Mouse (Mus musculus) adrenal gland, postnatal 25 days (tissue): Measurements from ENCODE around the gene Olfr68. TPM values are rescaled to one million over a fixed set of nuclear protein-coding genes. Genes with fewer than 3 reads are reported as not detected.
"Not testable (repeated sequence)": the region's sequence is repeated elsewhere in the genome, so short reads cannot be mapped to it uniquely, and the experiment has no call there.

ENCODE experiments used
- DNase-seq: peaks from one replicate; pipeline ENCODE4 v3.0.0; 2021; ENCODE audit warnings: mixed read lengths
- long read RNA-seq: library from polyadenylated mRNA; stranded (forward); transcript quantifications from one replicate; pipeline ENCODE4 v2.0.0, GENCODE M21; 2021
- total RNA-seq: library from RNA; stranded (reverse); gene quantifications from 2 replicates; pipeline ENCODE4 v1.2.3, GENCODE M21; 2021

Gene Olfr68
- total RNA-seq: not detected in 2 replicates
- long read RNA-seq: 0 reads

DNA sequence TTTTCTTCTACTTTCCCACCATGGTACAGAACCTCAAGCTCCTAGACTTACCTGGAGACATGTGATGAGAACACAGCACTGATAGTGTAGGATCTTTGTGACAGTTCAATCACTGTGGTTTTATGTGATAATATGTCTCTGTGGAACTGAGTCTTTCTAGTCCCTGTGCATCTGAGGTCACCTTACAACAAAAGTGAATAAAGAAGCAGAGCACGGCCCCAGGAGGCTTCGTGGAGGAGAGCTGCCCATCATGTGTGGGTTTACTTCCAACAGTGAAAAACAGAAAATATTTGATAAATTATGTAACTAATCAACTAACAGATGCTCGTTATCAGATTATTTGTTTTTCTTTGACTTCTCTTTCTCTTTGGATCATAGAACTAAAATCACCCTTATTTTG lies at the start of gene Olfr68:
TSS of gene Olfr68 (minus strand) at position 101 of the 400 bp plus-strand sequence.
- DNase-seq: no peak

GRCm38 (mm10) chr7:103827808-103828207 lies 48.3 kb upstream of the Olfr68 start, which contains the start of gene Hbb-bs:
Gene Hbb-bs (minus strand): TSS chr7:103828096.
- DNase-seq: no peak

DNA sequence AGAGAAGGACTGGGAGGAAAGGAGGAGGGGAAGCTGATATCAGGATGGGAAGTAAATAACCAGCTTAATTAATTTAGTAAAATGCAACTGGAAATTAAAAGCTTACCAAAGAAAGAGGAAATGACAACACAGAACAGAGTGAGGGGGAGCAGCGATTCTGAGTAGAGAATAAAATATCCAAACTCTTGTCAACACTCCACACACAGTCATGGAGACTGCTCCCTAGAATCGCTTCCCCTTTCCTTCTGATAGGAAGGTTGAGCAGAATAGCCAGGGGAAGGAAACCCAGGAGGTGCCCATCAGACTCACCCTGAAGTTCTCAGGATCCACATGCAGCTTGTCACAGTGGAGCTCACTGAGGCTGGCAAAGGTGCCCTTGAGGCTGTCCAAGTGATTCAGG lies 47.6 kb upstream of the Olfr68 start:
- DNase-seq: not testable (repeated sequence)

- no peak for DNase-seq
These were observed 46.9 kb upstream of the Olfr68 start for GRCm38 (mm10) chr7:103826255-103826887.

- DNase-seq: no peak
These were observed 46.2 kb upstream of the Olfr68 start for GRCm38 (mm10) chr7:103825536-103826254.

DNA sequence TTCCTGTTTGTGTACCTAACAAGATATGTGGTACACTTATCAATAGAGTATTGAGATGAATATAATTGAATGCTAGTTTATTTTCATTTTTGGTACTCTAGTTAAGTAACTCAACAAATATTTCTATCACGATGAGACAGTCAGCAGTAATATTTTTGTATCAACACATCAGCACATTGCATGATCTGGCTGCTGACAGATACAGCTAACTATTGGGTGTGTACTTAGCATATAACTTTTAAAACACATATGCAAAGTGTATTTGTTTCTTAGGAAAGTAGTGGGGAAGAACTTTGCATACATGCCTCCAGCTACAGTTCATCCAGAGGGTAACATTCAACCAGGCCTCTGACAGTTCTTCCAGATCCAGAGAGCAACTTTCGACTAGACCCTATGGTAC lies 45.1 kb upstream of the Olfr68 start:
- no peak for DNase-seq

DNA sequence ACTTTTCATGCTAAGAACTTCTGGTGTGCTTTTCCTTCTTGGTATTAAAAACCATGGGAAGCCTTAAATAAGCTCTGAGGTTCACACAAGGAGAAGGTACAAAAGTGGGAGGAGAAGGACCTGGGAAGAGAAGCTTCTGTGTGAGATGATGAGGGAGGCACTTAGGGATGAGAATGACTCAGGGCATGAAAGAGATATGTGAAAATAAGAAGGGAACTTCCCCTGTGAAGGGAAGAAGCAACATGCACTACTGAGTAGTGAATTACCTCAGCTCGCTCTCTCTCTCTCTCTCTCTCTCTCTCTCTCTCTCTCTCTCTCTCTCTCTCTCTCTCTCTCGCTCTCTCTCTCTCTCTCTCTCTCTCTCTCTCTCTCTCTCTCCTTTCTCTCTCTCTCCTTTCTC lies 35.6 kb upstream of the Olfr68 start:
- DNase-seq: not testable (repeated sequence)

DNA sequence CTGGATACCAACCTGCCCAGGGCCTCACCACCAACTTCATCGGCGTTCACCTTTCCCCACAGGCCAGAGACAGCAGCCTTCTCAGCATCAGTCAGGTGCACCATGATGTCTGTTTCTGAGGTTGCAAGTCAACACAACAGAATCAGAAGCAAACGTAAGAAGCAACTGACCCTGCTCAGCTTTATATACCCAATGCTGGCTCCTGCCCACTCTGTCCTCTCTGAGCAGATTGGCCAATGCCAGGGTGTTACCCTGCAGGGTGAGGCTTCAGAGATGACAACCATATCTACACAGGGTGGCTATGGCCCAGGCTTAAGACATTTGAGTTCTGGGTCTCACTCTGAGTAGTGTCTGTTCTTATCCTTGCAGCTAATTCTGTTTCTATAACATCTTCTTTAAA lies 34.3 kb upstream of the Olfr68 start, which contains the start of gene Hbb-bt:
TSS of gene Hbb-bt (minus strand) at position 231 of the 400 bp plus-strand sequence.
- DNase-seq: no peak

DNA sequence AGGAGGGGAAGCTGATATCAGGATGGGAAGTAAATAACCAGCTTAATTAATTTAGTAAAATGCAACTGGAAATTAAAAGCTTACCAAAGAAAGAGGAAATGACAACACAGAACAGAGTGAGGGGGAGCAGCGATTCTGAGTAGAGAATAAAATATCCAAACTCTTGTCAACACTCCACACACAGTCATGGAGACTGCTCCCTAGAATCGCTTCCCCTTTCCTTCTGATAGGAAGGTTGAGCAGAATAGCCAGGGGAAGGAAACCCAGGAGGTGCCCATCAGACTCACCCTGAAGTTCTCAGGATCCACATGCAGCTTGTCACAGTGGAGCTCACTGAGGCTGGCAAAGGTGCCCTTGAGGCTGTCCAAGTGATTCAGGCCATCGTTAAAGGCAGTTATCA lies 33.7 kb upstream of the Olfr68 start:
- DNase-seq: not testable (repeated sequence)

DNA sequence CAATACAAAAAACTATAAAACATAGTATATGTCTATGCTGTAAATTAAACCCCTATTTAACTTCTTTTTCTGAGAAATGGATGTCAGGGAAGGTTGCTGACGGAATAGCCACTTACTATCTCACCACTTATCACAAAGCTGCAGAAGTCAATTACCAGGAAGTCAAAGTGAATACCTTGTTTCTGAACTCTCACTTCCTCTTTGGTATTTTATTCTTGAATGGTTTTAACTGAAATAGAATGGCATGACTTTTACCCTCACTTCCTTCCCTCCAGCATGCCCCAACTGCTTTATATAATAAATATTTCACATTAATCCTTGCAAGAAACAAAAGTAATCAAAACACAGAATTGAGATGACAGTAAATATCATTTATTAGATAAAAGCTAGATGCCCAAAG lies 32.7 kb upstream of the Olfr68 start:
- DNase-seq: no peak

- DNase-seq: no peak
These were observed 31.8 kb upstream of the Olfr68 start for GRCm38 (mm10) chr7:103811223-103811845.

GRCm38 (mm10) chr7:103810746-103811145 lies 31.2 kb upstream of the Olfr68 start:
- no peak for DNase-seq

- DNase-seq: no peak
These were observed 30.8 kb upstream of the Olfr68 start for GRCm38 (mm10) chr7:103810296-103810695.

GRCm38 (mm10) chr7:103809801-103810155 lies 30.3 kb upstream of the Olfr68 start:
- DNase-seq: no peak

- no peak for DNase-seq
These were observed 29.7 kb upstream of the Olfr68 start for GRCm38 (mm10) chr7:103808971-103809800.

DNA sequence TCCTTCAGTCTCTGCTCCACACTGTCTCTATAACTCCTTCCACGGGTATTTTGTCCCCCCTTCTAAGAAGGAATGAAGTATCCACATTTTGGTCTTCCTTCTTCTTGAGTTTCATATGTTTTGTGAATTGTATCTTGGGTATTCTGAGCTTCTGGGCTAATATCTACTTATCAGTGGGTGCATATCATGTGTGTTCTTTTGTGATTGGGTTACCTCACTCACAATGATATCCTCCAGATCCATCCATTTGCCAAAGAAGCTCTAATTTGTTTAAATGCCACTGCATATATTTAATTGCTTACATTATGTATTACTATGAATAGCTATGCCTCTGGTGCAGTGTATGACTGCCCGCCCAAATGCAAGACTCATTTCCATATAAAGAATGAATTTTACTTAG lies 28.6 kb upstream of the Olfr68 start:
- DNase-seq: not testable (repeated sequence)

DNA sequence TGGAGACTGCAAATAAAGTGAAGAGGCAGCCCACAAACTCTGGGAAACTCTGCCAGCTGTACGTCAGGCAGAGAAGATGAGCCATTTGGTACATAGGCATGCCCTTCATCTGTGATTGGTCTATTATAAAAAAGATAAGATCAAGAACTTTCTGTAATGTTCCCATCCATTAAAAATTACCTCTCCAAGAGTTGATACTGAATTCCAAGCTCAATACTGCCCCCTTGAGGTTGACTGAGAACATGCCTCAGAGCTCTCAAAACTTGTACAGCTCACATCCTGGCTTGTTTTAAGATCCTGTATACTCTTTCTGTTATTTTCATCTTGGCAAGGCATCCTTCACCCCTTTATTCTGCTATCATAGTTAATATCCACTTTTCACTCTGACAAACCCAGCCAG lies 27.4 kb upstream of the Olfr68 start:
- no peak for DNase-seq

DNA sequence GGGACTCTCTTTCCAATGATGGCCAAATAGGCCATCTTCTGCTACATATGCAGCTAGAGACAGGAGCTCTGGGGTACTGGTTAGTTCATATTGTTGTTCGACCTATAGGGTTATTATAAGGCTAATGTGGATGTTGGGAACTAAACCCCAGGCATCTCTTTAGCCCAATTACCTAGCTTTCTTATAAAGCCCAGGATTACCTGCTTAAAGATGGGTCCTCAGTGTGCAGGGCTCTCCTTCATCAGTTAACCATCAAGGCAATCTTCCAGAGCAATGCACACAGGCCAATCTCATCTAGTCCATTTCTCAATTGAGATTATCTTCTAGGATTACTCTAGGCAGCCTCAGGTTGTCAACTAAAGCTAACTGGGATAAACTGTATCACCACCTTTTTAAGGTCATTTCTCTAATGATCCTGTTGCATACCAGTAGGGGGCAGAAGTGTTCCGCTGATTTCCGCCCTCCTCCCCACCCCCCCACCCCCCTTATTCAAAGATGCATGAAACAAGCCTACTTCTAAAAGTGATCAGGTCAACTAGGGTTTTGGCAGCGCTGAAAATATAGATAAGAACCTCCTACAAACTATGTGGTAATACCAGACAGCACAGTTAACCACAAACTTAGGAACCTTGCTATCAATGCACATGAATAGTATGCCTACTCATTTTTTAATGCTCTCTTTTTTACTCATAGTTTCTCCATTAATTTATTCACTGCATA lies 13.3 kb upstream of the Olfr68 start:
- peak; percentile 0 for DNase-seq

- DNase-seq: no peak
These were observed 12.2 kb upstream of the Olfr68 start, which contains the start of gene Olfr67 for GRCm38 (mm10) chr7:103791721-103792120. Gene Olfr67 (minus strand): TSS chr7:103791821.

GRCm38 (mm10) chr7:103777652-103778051 lies 1.8 kb downstream of the Olfr68 start:
- DNase-seq: not testable (repeated sequence)

DNA sequence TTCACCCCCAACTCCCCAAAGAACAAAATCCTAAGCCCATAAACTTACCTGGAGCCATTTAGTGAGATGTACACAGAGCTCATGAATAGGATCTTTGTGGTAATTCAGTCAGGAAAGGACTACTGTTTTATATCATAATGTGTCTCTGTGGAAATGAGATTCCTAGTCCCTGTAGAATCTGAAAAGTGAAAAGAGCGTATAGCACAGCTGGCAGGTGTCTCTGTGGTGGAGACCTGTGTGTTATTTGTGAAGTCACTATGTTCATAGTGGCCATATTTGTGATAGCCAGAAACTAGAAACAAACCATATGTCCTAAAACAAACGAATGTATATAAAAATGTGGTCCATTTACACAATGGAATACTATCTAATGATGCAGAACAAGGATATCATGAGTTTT lies 8.0 kb downstream of the Olfr68 start, which contains the start of gene Olfr69:
TSS of gene Olfr69 (minus strand) at position 101 of the 400 bp plus-strand sequence.
- no peak for DNase-seq

- not testable (repeated sequence) for DNase-seq
These were observed 11.8 kb downstream of the Olfr68 start for GRCm38 (mm10) chr7:103767687-103768086.
